Mouse (Mus musculus): ENCODE measurements around the gene Zfp1. TPM values are rescaled to one million over a fixed set of nuclear protein-coding genes. Genes with fewer than 3 reads are reported as not detected.
"Not testable (repeated sequence)": the region's sequence is repeated elsewhere in the genome, so short reads cannot be mapped to it uniquely, and the experiment has no call there.

The Zfp1 gene
- polyA plus RNA-seq, 1 experiment from 2014 or later, result 28.8 TPM

DNA sequence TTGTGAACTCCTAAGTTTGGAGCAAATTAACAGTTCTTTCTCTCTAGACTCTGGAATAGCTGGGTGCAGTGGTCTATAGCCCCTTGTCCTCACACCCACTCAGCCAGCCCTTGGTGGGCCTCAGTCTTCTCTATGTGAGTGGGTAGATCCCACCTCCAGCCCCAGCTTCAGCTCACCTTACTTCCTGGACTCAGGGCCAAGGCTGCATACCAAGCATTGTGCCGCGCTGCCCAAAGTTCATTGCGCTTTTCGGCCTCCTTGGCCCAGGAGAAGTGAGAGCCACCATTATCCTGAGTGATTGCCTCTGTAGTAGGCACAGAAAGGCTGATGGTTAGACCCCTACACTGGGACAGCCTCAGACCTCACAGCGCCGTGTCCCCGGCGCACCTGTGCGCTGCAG lies 15.3 kb upstream of the Zfp1 start:
- H3K4me3 ChIP-seq (replicated peaks), result no peak overlapping the region
- H3K9me3 ChIP-seq, result no peaks in the 10 kb centered on the region
- H3K9ac ChIP-seq (replicated peaks), result no peak overlapping the region
- H3K4me1 ChIP-seq (replicated peaks), result peaks cover 6% of the 10 kb centered on the region; the same call in 1 of the 2 replicates
- H3K27me3 ChIP-seq, result no peaks in the 10 kb centered on the region
- H3K4me2 ChIP-seq (replicated peaks), result no peak overlapping the region
- ATAC-seq, result no peak
- 96% methylated on average over 9 of the region's 9 CpGs for WGBS
- no peak overlapping the region for H3K27ac ChIP-seq
- peaks cover 24% of the 10 kb centered on the region for H3K36me3 ChIP-seq

GRCm38 (mm10) chr8:111628401-111628800 lies 14.8 kb upstream of the Zfp1 start:
- no peak overlapping the region for H3K27ac ChIP-seq
- peaks cover 20% of the 10 kb centered on the region; the same call in 1 of the 2 replicates for H3K36me3 ChIP-seq
- no peak overlapping the region for H3K9ac ChIP-seq (replicated peaks)
- WGBS, result 97% methylated on average over 12 of the region's 12 CpGs
- no peak overlapping the region for H3K4me3 ChIP-seq (replicated peaks)
- peaks cover 6% of the 10 kb centered on the region; the same call in 1 of the 2 replicates for H3K4me1 ChIP-seq (replicated peaks)
- H3K9me3 ChIP-seq, result no peaks in the 10 kb centered on the region
- no peak overlapping the region for H3K4me2 ChIP-seq (replicated peaks)
- no peaks in the 10 kb centered on the region for H3K27me3 ChIP-seq
- ATAC-seq, result no peak

- no peaks in the 10 kb centered on the region for H3K9me3 ChIP-seq
- H3K4me2 ChIP-seq (replicated peaks), result no peak overlapping the region
- no peak overlapping the region for H3K27ac ChIP-seq
- no peaks in the 10 kb centered on the region for H3K27me3 ChIP-seq
- peaks cover 16% of the 10 kb centered on the region; the same call in 1 of the 2 replicates for H3K36me3 ChIP-seq
- ATAC-seq, result no peak
- WGBS, result 88% methylated on average over 19 of the region's 19 CpGs
- H3K4me3 ChIP-seq (replicated peaks), result no peak overlapping the region
- peaks cover 6% of the 10 kb centered on the region; the same call in 1 of the 2 replicates for H3K4me1 ChIP-seq (replicated peaks)
- H3K9ac ChIP-seq (replicated peaks), result no peak overlapping the region
Measured at GRCm38 (mm10) chr8:111628894-111629501, 14.2 kb upstream of the Zfp1 start.

GRCm38 (mm10) chr8:111630105-111630521 lies 13.1 kb upstream of the Zfp1 start, which contains the start of gene Ldhd:
TSS of gene Ldhd (minus strand) at chr8:111630374.
- H3K4me2 ChIP-seq (replicated peaks), result peak within 1 kb of the TSS; percentile 42
- 0 out of 2 replicates have a peak, but pooled peaks have one; percentile 40 for ATAC-seq
- H3K27ac ChIP-seq, result no peak within 1 kb of the TSS; the same call in 1 of the 2 replicates
- WGBS, result 26% methylated on average over 13 of the region's 13 CpGs
- peak within 1 kb of the TSS; percentile 50; the same call in 1 of the 2 replicates for H3K9ac ChIP-seq (replicated peaks)
- no peaks in the 10 kb centered on the region for H3K9me3 ChIP-seq
- peaks cover 10% of the 10 kb centered on the region; the same call in 1 of the 2 replicates for H3K36me3 ChIP-seq
- 0 out of 2 replicates have a peak within 1 kb of the TSS, but pooled peaks have one; percentile 20 for H3K4me3 ChIP-seq (replicated peaks)
- peaks cover 6% of the 10 kb centered on the region; the same call in 1 of the 2 replicates for H3K4me1 ChIP-seq (replicated peaks)
- no peaks in the 10 kb centered on the region for H3K27me3 ChIP-seq

- 93% methylated on average over 8 of the region's 8 CpGs for WGBS
- Histone ChIP-seq H3K36me3 (peaks cover 10% of the 10 kb centered on the region; the same call in 1 of the 2 replicates), H3K9me3 (no peaks in the 10 kb centered on the region), H3K27me3 (no peaks in the 10 kb centered on the region), H3K4me2 (replicated peaks) (no peak overlapping the region), H3K4me1 (replicated peaks) (peaks cover 6% of the 10 kb centered on the region; the same call in 1 of the 2 replicates), H3K4me3 (replicated peaks) (no peak overlapping the region), H3K9ac (replicated peaks) (no peak overlapping the region), H3K27ac (no peak overlapping the region)
- no peak for ATAC-seq
Measured at GRCm38 (mm10) chr8:111631589-111631988, 11.6 kb upstream of the Zfp1 start.

GRCm38 (mm10) chr8:111632976-111633375 lies 10.2 kb upstream of the Zfp1 start:
- Histone ChIP-seq H3K9me3 (no peaks in the 10 kb centered on the region), H3K27ac (no peak overlapping the region), H3K4me1 (replicated peaks) (peaks cover 6% of the 10 kb centered on the region; the same call in 1 of the 2 replicates), H3K4me2 (replicated peaks) (no peak overlapping the region), H3K27me3 (no peaks in the 10 kb centered on the region), H3K36me3 (peaks cover 10% of the 10 kb centered on the region; the same call in 1 of the 2 replicates), H3K9ac (replicated peaks) (no peak overlapping the region), H3K4me3 (replicated peaks) (no peak overlapping the region)
- WGBS, result 100% methylated on average over 3 of the region's 3 CpGs
- ATAC-seq, result no peak

GRCm38 (mm10) chr8:111638086-111638485 lies 5.1 kb upstream of the Zfp1 start:
- Histone ChIP-seq H3K4me1 (replicated peaks) (peaks cover 6% of the 10 kb centered on the region), H3K27me3 (no peaks in the 10 kb centered on the region), H3K4me3 (replicated peaks) (no peak overlapping the region), H3K27ac (no peak overlapping the region), H3K9ac (replicated peaks) (no peak overlapping the region), H3K4me2 (replicated peaks) (no peak overlapping the region), H3K9me3 (no peaks in the 10 kb centered on the region), H3K36me3 (no peaks in the 10 kb centered on the region)
- ATAC-seq, result no peak

- Histone ChIP-seq H3K4me2 (replicated peaks) (no peak overlapping the region), H3K4me3 (replicated peaks) (no peak overlapping the region), H3K4me1 (replicated peaks) (peaks cover 11% of the 10 kb centered on the region), H3K27ac (no peak overlapping the region), H3K9ac (replicated peaks) (no peak overlapping the region), H3K27me3 (no peaks in the 10 kb centered on the region), H3K9me3 (no peaks in the 10 kb centered on the region), H3K36me3 (no peaks in the 10 kb centered on the region)
- no peak for ATAC-seq
- 95% methylated on average over 2 of the region's 2 CpGs for whole genome bisulfite sequencing
Measured at GRCm38 (mm10) chr8:111641064-111641463, 2.1 kb upstream of the Zfp1 start.

- WGBS, result 78% methylated on average over 5 of the region's 5 CpGs
- H3K4me2 ChIP-seq (replicated peaks), result peak overlapping the region; percentile 65
- peak overlapping the region; percentile 72 for H3K4me3 ChIP-seq (replicated peaks)
- no peaks in the 10 kb centered on the region for H3K36me3 ChIP-seq
- H3K27ac ChIP-seq, result 0 out of 2 replicates have a peak overlapping the region, but pooled peaks have one; percentile 58
- no peaks in the 10 kb centered on the region for H3K9me3 ChIP-seq
- no peaks in the 10 kb centered on the region for H3K27me3 ChIP-seq
- H3K4me1 ChIP-seq (replicated peaks), result peaks cover 11% of the 10 kb centered on the region
- ATAC-seq, result no peak
- H3K9ac ChIP-seq (replicated peaks), result peak overlapping the region; percentile 87
Measured at GRCm38 (mm10) chr8:111642496-111642895, 705 bp upstream of the Zfp1 start.

DNA sequence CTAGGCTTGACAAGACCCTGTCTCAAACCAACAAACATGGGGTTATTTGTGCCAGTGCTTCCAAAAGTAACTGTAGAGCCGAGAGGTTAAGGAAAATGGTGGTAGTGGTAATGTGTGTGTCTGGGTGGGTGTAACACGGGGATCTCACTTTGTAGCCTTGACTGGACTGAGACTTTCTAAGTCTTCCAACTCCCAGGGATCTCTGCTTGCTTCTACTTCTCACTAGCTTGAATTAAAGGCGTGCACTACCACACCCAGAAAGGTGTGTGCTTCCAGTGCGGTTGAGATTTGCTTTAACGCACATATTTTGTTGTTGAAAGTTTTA lies 300 bp upstream of the Zfp1 start:
- peak overlapping the region; percentile 87 for H3K9ac ChIP-seq (replicated peaks)
- peak overlapping the region; percentile 72 for H3K4me3 ChIP-seq (replicated peaks)
- no peaks in the 10 kb centered on the region for H3K36me3 ChIP-seq
- H3K27me3 ChIP-seq, result no peaks in the 10 kb centered on the region
- H3K4me2 ChIP-seq (replicated peaks), result peak overlapping the region; percentile 65
- peak; percentile 51 for ATAC-seq
- 17% methylated on average over 5 of the region's 5 CpGs for WGBS
- peak overlapping the region; percentile 58; the same call in 1 of the 2 replicates for H3K27ac ChIP-seq
- peaks cover 11% of the 10 kb centered on the region for H3K4me1 ChIP-seq (replicated peaks)
- H3K9me3 ChIP-seq, result no peaks in the 10 kb centered on the region

DNA sequence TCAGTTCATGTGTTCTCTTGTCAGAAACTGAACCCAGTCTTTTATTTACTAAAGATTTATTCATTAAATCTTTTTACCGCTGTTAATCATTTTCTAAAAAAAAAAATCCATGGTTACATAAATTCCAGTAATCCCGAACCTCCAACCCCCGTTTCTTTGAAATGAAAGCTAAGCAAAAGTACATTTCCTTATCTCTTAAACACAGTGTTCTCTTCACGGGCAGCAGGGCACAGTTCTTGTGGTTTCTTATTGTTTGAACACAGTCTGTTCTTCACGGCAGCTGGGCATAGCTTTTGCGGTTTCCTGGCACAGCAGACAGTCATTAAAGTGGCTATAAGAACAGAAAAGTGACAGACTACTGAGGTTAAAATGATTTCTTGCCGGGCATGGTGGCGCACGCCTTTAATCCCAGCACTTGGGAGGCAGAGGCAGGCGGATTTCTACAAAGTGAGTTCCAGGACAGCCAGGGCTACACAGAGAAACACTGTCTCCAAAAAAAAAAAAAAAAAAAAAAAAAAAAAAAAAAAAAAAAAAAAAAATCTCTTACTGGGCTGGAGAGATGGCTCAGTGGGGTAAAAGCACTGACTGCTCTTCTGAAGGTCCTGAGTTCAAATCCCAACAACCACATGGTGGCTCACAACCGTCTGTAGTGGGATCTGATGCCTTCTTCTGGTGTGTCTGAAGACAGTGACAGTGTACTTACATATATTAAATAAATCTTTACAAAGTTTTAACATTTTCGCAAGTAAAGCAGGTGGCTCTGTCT lies 1.3 kb downstream of the Zfp1 start:
- ATAC-seq, H3K9me3 ChIP-seq, H3K36me3 ChIP-seq, H3K27me3 ChIP-seq: not testable (repeated sequence)
- Histone ChIP-seq H3K27ac (peak overlapping the region; percentile 94), H3K4me2 (replicated peaks) (peak overlapping the region; percentile 65), H3K4me1 (replicated peaks) (peaks cover 11% of the 10 kb centered on the region), H3K4me3 (replicated peaks) (peak overlapping the region; percentile 72), H3K9ac (replicated peaks) (peak overlapping the region; percentile 87)
- 69% methylated on average over 12 of the region's 12 CpGs for WGBS

- Histone ChIP-seq H3K4me1 (replicated peaks) (peaks cover 11% of the 10 kb centered on the region), H3K27me3 (no peaks in the 10 kb centered on the region), H3K9ac (replicated peaks) (no peak overlapping the region), H3K27ac (no peak overlapping the region), H3K36me3 (no peaks in the 10 kb centered on the region), H3K4me3 (replicated peaks) (no peak overlapping the region), H3K4me2 (replicated peaks) (no peak overlapping the region), H3K9me3 (no peaks in the 10 kb centered on the region)
- no peak for ATAC-seq
- WGBS, result 97% methylated on average over 8 of the region's 8 CpGs
Measured at GRCm38 (mm10) chr8:111645715-111646114, 2.5 kb downstream of the Zfp1 start.

All from midbrain, embryonic 13.5 days (tissue).